Comparison of ENCODE assay signal across 13 mouse cellular contexts in the genomic region with DNA sequence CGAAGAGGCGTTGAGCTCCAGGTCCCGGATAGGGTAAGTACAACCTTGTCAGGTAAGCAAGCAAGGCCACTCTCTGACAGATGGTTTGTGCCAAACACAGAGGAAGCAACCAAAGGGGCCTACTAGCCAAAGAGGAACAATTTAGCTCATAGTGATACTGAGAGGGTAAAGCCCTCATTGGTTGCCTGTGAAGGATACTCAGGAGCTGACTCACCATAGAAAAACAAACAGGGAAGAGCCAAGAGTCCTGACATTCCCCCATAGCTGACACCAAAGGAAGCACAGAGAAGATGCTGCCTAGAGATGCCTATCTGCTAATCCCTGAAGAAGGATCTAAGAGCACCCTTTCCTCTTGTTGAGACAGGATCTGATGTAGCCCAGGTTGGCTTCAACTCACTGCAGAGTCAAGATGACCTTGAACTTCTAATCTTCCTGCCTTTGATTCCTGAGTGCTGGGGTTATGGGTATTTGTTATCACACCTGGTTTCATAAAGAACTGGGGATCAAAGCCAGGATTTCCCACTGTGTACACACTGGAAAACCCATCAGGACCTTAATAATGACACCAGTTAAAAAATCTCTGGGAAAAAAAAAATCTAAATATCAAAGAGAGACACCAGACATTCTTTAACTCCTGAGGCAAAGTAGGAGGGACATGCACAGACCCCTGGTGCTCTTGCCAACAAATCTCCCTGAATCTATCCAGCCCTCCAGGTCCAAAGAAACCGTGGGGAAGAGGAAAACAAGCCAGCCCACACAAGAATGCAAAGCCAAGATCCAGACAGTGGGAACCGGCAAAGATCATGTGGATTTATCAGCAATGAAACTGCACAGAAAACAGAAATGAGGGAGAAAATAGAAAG. TPM values are rescaled to one million over a fixed set of nuclear protein-coding genes. Genes with fewer than 3 reads are reported as not detected.
A peak's percentile ranks its signal among the peaks of the same experiment; 100 is the strongest.
DNase-seq lines count a peak whose midpoint lies in the region; ATAC-seq lines count a peak whose summit lies in the region.
"Had no signal": no experiment of that assay in that cellular context is flagged by ENCODE, and none has a peak within 500 bp of the region (broad histone marks: within the 10 kb centered on the region; RNA-seq: fewer than 3 reads in every experiment).

No protein-coding gene starts in this region.

- H3K9me3 ChIP-seq in heart, embryonic 13.5 days, result no peaks in the 10 kb centered on the region
- peaks cover 4% of the 10 kb centered on the region for H3K9me3 ChIP-seq in megakaryocyte, embryonic 14.5 days
- no peaks in the 10 kb centered on the region for H3K9me3 ChIP-seq in hindbrain, embryonic 14.5 days (ENCODE audit: control insufficient read depth, low read length)

- DNase-seq in heart, postnatal 4 days, result no peak
- DNase-seq in hindbrain, embryonic 14.5 days (ENCODE audit: low spot score), result no peak
- DNase-seq in urinary bladder, adult 18-20 months (ENCODE audit: low spot score in 2 of 2), result no peak
- DNase-seq: cerebellum, adult 8-10 months; right cerebral cortex, adult 18-20 months; thymus, postnatal 14 days had no signal

- no peak for ATAC-seq in heart, embryonic 13.5 days (ENCODE audit: extremely low read depth, insufficient number of reproducible peaks, low FRiP score, low TSS enrichment)
- ATAC-seq in megakaryocyte, adult 5-6 weeks (ENCODE audit: poor library complexity, severe bottlenecking), result no peak
- ATAC-seq in hindbrain, embryonic 14.5 days (ENCODE audit: low FRiP score), result no peak

- H3K4me2 ChIP-seq in heart, embryonic 13.5 days, result no peak overlapping the region
- no peak overlapping the region for H3K4me2 ChIP-seq in hindbrain, embryonic 14.5 days (replicated peaks)

- H3K4me1 ChIP-seq in heart, embryonic 13.5 days, result peaks cover 17% of the 10 kb centered on the region
- peaks cover 82% of the 10 kb centered on the region for H3K4me1 ChIP-seq in megakaryocyte, embryonic 14.5 days
- peaks cover 6% of the 10 kb centered on the region; the same call in 1 of the 2 replicates for H3K4me1 ChIP-seq in brown adipose tissue, adult 24 weeks (ENCODE audit: control insufficient read depth, insufficient read depth, insufficient read length, low read length)
- H3K4me1 ChIP-seq in hindbrain, embryonic 14.5 days (replicated peaks; ENCODE audit: control insufficient read depth, insufficient read depth, low read length), result no peaks in the 10 kb centered on the region

- H3K36me3 ChIP-seq in heart, embryonic 13.5 days, result no peaks in the 10 kb centered on the region; the same call in 1 of the 2 replicates
- peaks cover 79% of the 10 kb centered on the region for H3K36me3 ChIP-seq in megakaryocyte, embryonic 14.5 days (replicated peaks; ENCODE audit: low read length)
- no peaks in the 10 kb centered on the region for H3K36me3 ChIP-seq in hindbrain, embryonic 14.5 days (replicated peaks; ENCODE audit: control insufficient read depth, insufficient read depth)

- H3K9ac ChIP-seq in heart, embryonic 13.5 days, result no peak overlapping the region
- H3K9ac ChIP-seq in hindbrain, embryonic 14.5 days, result no peak overlapping the region

- H3K4me3 ChIP-seq in heart, embryonic 13.5 days, result no peak overlapping the region
- peak overlapping the region; percentile 14 for H3K4me3 ChIP-seq in megakaryocyte, embryonic 14.5 days (replicated peaks)
- H3K4me3 ChIP-seq in brown adipose tissue, adult 24 weeks (ENCODE audit: insufficient read depth, low read depth, low read length), result no peak overlapping the region
- no peak overlapping the region for H3K4me3 ChIP-seq in hindbrain, embryonic 14.5 days (replicated peaks; ENCODE audit: low read length)

- 66% methylated on average over 5 of the region's 5 CpGs for WGBS in heart, embryonic 13.5 days
- WGBS in hindbrain, embryonic 14.5 days, result 74% methylated on average over 5 of the region's 5 CpGs

- peak overlapping the region; percentile 53 for H3K27ac ChIP-seq in heart, embryonic 13.5 days (replicated peaks)
- peak overlapping the region; percentile 34; the same call in 1 of the 2 replicates for H3K27ac ChIP-seq in brown adipose tissue, adult 24 weeks (replicated peaks; ENCODE audit: low read depth, low read length)
- H3K27ac ChIP-seq in hindbrain, embryonic 14.5 days, result no peak overlapping the region

- H3K27me3 ChIP-seq in heart, embryonic 13.5 days (replicated peaks), result no peaks in the 10 kb centered on the region
- no peaks in the 10 kb centered on the region for H3K27me3 ChIP-seq in megakaryocyte, embryonic 14.5 days (replicated peaks)
- no peaks in the 10 kb centered on the region for H3K27me3 ChIP-seq in hindbrain, embryonic 14.5 days (ENCODE audit: control insufficient read depth, insufficient read depth, low read length)

RNA-seq across cellular contexts. Expression of a gene that starts 3.6 kb away (rescaled TPM):
- not detected in 2 replicates for polyA plus RNA-seq in heart, embryonic 13.5 days (2015; fragmentation: Nextera tagmentation; extraction: Ambion mirVana)
- total RNA-seq in heart, postnatal 4 days (2021), result not detected
- polyA plus RNA-seq in megakaryocyte, embryonic 14.5 days (2012; ENCODE audit: insufficient read depth, low replicate concordance), result not detected in 2 replicates
- not detected in 2 replicates for total RNA-seq in megakaryocyte, adult 5-6 weeks (2015)
- not detected in 2 replicates for total RNA-seq in megakaryocyte, adult 5-6 weeks (2017)
- not detected in 2 replicates for polyA plus RNA-seq in brown adipose tissue, adult 24 weeks (2012; ENCODE audit: insufficient read depth, insufficient read length, missing spikeins)
- polyA plus RNA-seq in hindbrain, embryonic 14.5 days (2014; fragmentation: Nextera tagmentation; extraction: Ambion mirVana), result not detected in 2 replicates
- total RNA-seq: granulocyte monocyte progenitor cell, adult 5-6 weeks; layer of hippocampus, adult 18-20 months had no signal
- polyA plus RNA-seq: limb, embryonic 11.5 days had no signal

RNA-seq across cellular contexts. Expression of a gene that starts 18.8 kb away (rescaled TPM):
- 7.0 and 8.0 TPM in 2 replicates for polyA plus RNA-seq in heart, embryonic 13.5 days (2015; fragmentation: Nextera tagmentation; extraction: Ambion mirVana)
- 10 to 100 TPM; 11.9 to 14.0 TPM for total RNA-seq in heart, postnatal 4 days (2021)
- 7.7 and 9.8 TPM in 2 replicates for polyA plus RNA-seq in megakaryocyte, embryonic 14.5 days (2012; ENCODE audit: insufficient read depth, low replicate concordance)
- total RNA-seq in megakaryocyte, adult 5-6 weeks (2015), result 20.6 and 25.6 TPM in 2 replicates
- 26.6 and 27.9 TPM in 2 replicates for total RNA-seq in megakaryocyte, adult 5-6 weeks (2017)
- polyA plus RNA-seq in brown adipose tissue, adult 24 weeks (2012; ENCODE audit: insufficient read depth, insufficient read length, missing spikeins), result 2.1 and 2.5 TPM in 2 replicates
- polyA plus RNA-seq in hindbrain, embryonic 14.5 days (2014; fragmentation: Nextera tagmentation; extraction: Ambion mirVana), result 4.0 and 4.7 TPM in 2 replicates

RNA-seq across cellular contexts. Expression of a gene that starts 58.0 kb away (rescaled TPM):
- 0.79 and 0.84 TPM in 2 replicates for polyA plus RNA-seq in heart, embryonic 13.5 days (2015; fragmentation: Nextera tagmentation; extraction: Ambion mirVana)
- total RNA-seq in heart, postnatal 4 days (2021), result 1 to 10 TPM; 1.8 to 1.9 TPM
- polyA plus RNA-seq in megakaryocyte, embryonic 14.5 days (2012; ENCODE audit: insufficient read depth, low replicate concordance), result not detected in 2 replicates
- total RNA-seq in megakaryocyte, adult 5-6 weeks (2015), result 0.16 TPM in 1 of 2 replicates, not detected in the other
- total RNA-seq in megakaryocyte, adult 5-6 weeks (2017), result not detected in 2 replicates
- 1.6 and 3.0 TPM in 2 replicates for polyA plus RNA-seq in brown adipose tissue, adult 24 weeks (2012; ENCODE audit: insufficient read depth, insufficient read length, missing spikeins)
- 2.3 and 2.5 TPM in 2 replicates for polyA plus RNA-seq in hindbrain, embryonic 14.5 days (2014; fragmentation: Nextera tagmentation; extraction: Ambion mirVana)
